19 mouse cellular contexts compared by ENCODE assay signal in the genomic region with DNA sequence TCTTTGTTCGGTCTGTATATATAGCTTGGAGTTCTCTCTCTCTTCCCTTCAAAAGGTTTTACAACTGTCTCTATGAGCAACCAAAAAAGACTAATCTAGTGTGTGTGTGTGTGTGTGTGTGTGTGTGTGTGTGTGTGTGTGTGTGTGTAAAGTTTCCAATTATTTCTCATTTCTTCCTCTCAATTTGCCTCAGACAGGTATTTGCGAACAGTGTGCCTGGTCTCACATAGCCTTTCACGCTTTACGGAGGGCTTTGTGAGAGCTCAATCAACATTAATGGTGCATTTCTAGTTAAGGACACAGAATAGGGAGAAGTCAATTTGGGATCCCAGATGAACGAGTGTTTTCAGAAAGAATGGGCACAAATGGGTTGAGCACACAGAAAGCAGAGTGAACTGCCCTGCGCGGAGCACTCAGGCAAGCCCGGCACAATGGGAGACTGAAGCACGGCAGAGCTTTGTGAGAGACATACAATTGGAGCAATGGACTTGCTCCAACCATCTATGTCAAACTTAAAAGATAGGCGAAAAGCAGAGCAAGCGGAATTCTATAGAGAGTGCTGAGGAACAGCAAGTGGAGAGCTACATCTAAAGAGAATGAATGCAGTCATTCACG. TPM values are rescaled to one million over a fixed set of nuclear protein-coding genes. Genes with fewer than 3 reads are reported as not detected.
DNase-seq lines count a peak whose midpoint lies in the region; ATAC-seq lines count a peak whose summit lies in the region.
"Had no signal": no experiment of that assay in that cellular context is flagged by ENCODE, and none has a peak within 500 bp of the region (broad histone marks: within the 10 kb centered on the region; RNA-seq: fewer than 3 reads in every experiment).

No protein-coding gene starts in this region.

- H3K27me3 ChIP-seq in midbrain, embryonic 11.5 days (ENCODE audit: control insufficient read depth, insufficient read depth, low read length), result no peaks in the 10 kb centered on the region
- H3K27me3 ChIP-seq in midbrain, embryonic 10.5 days (ENCODE audit: low read depth, poor library complexity, severe bottlenecking), result peaks cover 7% of the 10 kb centered on the region; the same call in 1 of the 2 replicates
- H3K27me3 ChIP-seq in forebrain, embryonic 15.5 days, result no peaks in the 10 kb centered on the region
- no peaks in the 10 kb centered on the region; the same call in 1 of the 2 replicates for H3K27me3 ChIP-seq in hindbrain, embryonic 16.5 days (replicated peaks; ENCODE audit: control insufficient read depth, insufficient read depth, low read length)
- no peaks in the 10 kb centered on the region for H3K27me3 ChIP-seq in neural tube, embryonic 15.5 days (replicated peaks)
- H3K27me3 ChIP-seq: embryonic facial prominence, embryonic 13.5 days; intestine, embryonic 15.5 days had no signal

- no peaks in the 10 kb centered on the region for H3K4me1 ChIP-seq in midbrain, embryonic 11.5 days (ENCODE audit: control insufficient read depth, insufficient read depth, low read length)
- H3K4me1 ChIP-seq in midbrain, embryonic 10.5 days, result peaks cover 9% of the 10 kb centered on the region
- peaks cover 12% of the 10 kb centered on the region for H3K4me1 ChIP-seq in forebrain, embryonic 15.5 days
- H3K4me1 ChIP-seq in hindbrain, embryonic 16.5 days (ENCODE audit: control insufficient read depth, insufficient read depth, low read depth, low read length), result peaks cover 4% of the 10 kb centered on the region
- peaks cover 9% of the 10 kb centered on the region for H3K4me1 ChIP-seq in neural tube, embryonic 15.5 days
- H3K4me1 ChIP-seq: embryonic facial prominence, embryonic 13.5 days; intestine, embryonic 15.5 days had no signal

- 49% methylated on average over 12 of the region's 12 CpGs for WGBS in midbrain, embryonic 11.5 days
- 50% methylated on average over 12 of the region's 12 CpGs for WGBS in midbrain, embryonic 10.5 days
- WGBS in forebrain, embryonic 15.5 days, result 13% methylated on average over 12 of the region's 12 CpGs
- 27% methylated on average over 12 of the region's 12 CpGs for WGBS in hindbrain, embryonic 16.5 days
- 26% methylated on average over 12 of the region's 12 CpGs for WGBS in neural tube, embryonic 15.5 days

- no peak overlapping the region for H3K9ac ChIP-seq in midbrain, embryonic 11.5 days (ENCODE audit: low read length)
- H3K9ac ChIP-seq in forebrain, embryonic 15.5 days (replicated peaks), result no peak overlapping the region
- H3K9ac ChIP-seq in hindbrain, embryonic 16.5 days (ENCODE audit: low read depth, low read length), result no peak overlapping the region
- no peak overlapping the region for H3K9ac ChIP-seq in neural tube, embryonic 15.5 days (replicated peaks)
- H3K9ac ChIP-seq: embryonic facial prominence, embryonic 13.5 days; intestine, embryonic 15.5 days had no signal

- ATAC-seq in midbrain, embryonic 11.5 days (ENCODE audit: low FRiP score), result no peak; the same call in 1 of the 2 replicates
- ATAC-seq in forebrain, embryonic 15.5 days (replicated peaks), result 0 out of 2 replicates have a peak, but pooled peaks have one; percentile 46
- ATAC-seq in hindbrain, embryonic 16.5 days, result no peak; the same call in 1 of the 2 replicates
- no peak for ATAC-seq in neural tube, embryonic 15.5 days (ENCODE audit: low FRiP score)
- ATAC-seq: activated CD4-positive, CD25-positive, alpha-beta regulatory T cell, adult 4 months; intestine, embryonic 15.5 days had no signal

- no peak overlapping the region for H3K4me3 ChIP-seq in midbrain, embryonic 11.5 days (ENCODE audit: low read depth, low read length)
- no peak overlapping the region for H3K4me3 ChIP-seq in midbrain, embryonic 10.5 days
- H3K4me3 ChIP-seq in forebrain, embryonic 15.5 days, result peak overlapping the region; percentile 13; the same call in 1 of the 2 replicates
- peak overlapping the region; percentile 1; the same call in 1 of the 2 replicates for H3K4me3 ChIP-seq in hindbrain, embryonic 16.5 days (ENCODE audit: low read length)
- peak overlapping the region; percentile 5; the same call in 1 of the 2 replicates for H3K4me3 ChIP-seq in neural tube, embryonic 15.5 days (replicated peaks)
- H3K4me3 ChIP-seq: embryonic facial prominence, embryonic 13.5 days; intestine, embryonic 15.5 days; layer of hippocampus, adult 2 months had no signal

- no peaks in the 10 kb centered on the region for H3K36me3 ChIP-seq in midbrain, embryonic 11.5 days (ENCODE audit: control insufficient read depth, insufficient read depth, low read length)
- H3K36me3 ChIP-seq in midbrain, embryonic 10.5 days, result no peaks in the 10 kb centered on the region
- H3K36me3 ChIP-seq in forebrain, embryonic 15.5 days, result no peaks in the 10 kb centered on the region
- no peaks in the 10 kb centered on the region for H3K36me3 ChIP-seq in hindbrain, embryonic 16.5 days (ENCODE audit: control insufficient read depth, insufficient read depth, low read length)
- no peaks in the 10 kb centered on the region for H3K36me3 ChIP-seq in neural tube, embryonic 15.5 days
- H3K36me3 ChIP-seq: embryonic facial prominence, embryonic 13.5 days; intestine, embryonic 15.5 days had no signal

- H3K4me2 ChIP-seq in midbrain, embryonic 11.5 days, result peak overlapping the region; percentile 2; the same call in 1 of the 2 replicates
- H3K4me2 ChIP-seq in forebrain, embryonic 15.5 days (replicated peaks), result peak overlapping the region; percentile 16
- peak overlapping the region; percentile 46 for H3K4me2 ChIP-seq in hindbrain, embryonic 16.5 days (ENCODE audit: low read length)
- H3K4me2 ChIP-seq in neural tube, embryonic 15.5 days, result peak overlapping the region; percentile 47
- H3K4me2 ChIP-seq: embryonic facial prominence, embryonic 13.5 days; intestine, embryonic 15.5 days had no signal

- H3K9me3 ChIP-seq in midbrain, embryonic 11.5 days (ENCODE audit: control insufficient read depth, low read length), result no peaks in the 10 kb centered on the region
- no peaks in the 10 kb centered on the region for H3K9me3 ChIP-seq in midbrain, embryonic 10.5 days (replicated peaks)
- no peaks in the 10 kb centered on the region for H3K9me3 ChIP-seq in forebrain, embryonic 15.5 days
- H3K9me3 ChIP-seq in hindbrain, embryonic 16.5 days (ENCODE audit: control insufficient read depth, low read length), result no peaks in the 10 kb centered on the region
- H3K9me3 ChIP-seq in neural tube, embryonic 15.5 days (replicated peaks), result no peaks in the 10 kb centered on the region
- H3K9me3 ChIP-seq: embryonic facial prominence, embryonic 13.5 days; intestine, embryonic 15.5 days had no signal

- no peak overlapping the region for H3K27ac ChIP-seq in midbrain, embryonic 11.5 days (ENCODE audit: low read depth, low read length)
- no peak overlapping the region for H3K27ac ChIP-seq in midbrain, embryonic 10.5 days (replicated peaks)
- no peak overlapping the region for H3K27ac ChIP-seq in forebrain, embryonic 15.5 days (replicated peaks)
- H3K27ac ChIP-seq in hindbrain, embryonic 16.5 days (ENCODE audit: low read depth, low read length), result no peak overlapping the region
- no peak overlapping the region for H3K27ac ChIP-seq in neural tube, embryonic 15.5 days (replicated peaks)
- H3K27ac ChIP-seq: embryonic facial prominence, embryonic 13.5 days; intestine, embryonic 15.5 days; kidney, postnatal 0 days; layer of hippocampus, adult 2 months had no signal

- DNase-seq in midbrain, embryonic 11.5 days (ENCODE audit: low spot score, missing footprints), result peak; percentile 80
- no peak for DNase-seq in midbrain, embryonic 10.5 days (ENCODE audit: low spot score)
- no peak for DNase-seq in urinary bladder, adult 2 months (ENCODE audit: low spot score)
- DNase-seq in cerebellum, postnatal 10 days, result no peak
- DNase-seq in spleen, adult 18-20 months, result no peak
- DNase-seq: adrenal gland, postnatal 36 days; gastrocnemius, postnatal 10 days; heart, postnatal 14 days; lung, adult 18-20 months; lung, postnatal 36 days; thymus, postnatal 25 days had no signal

RNA-seq across cellular contexts. Expression of a gene that starts 18.0 kb away (rescaled TPM):
- 15.0 and 16.7 TPM in 2 replicates for polyA plus RNA-seq in midbrain, embryonic 11.5 days (2014; fragmentation: Nextera tagmentation; extraction: Ambion mirVana)
- 13.4 and 15.9 TPM in 2 replicates for polyA plus RNA-seq in midbrain, embryonic 10.5 days (2016; fragmentation: Nextera tagmentation; extraction: Ambion mirVana)
- 20.8 and 21.6 TPM in 2 replicates for polyA plus RNA-seq in forebrain, embryonic 15.5 days (2015; fragmentation: Nextera tagmentation; extraction: Ambion mirVana)
- 24.6 and 25.5 TPM in 2 replicates for polyA plus RNA-seq in hindbrain, embryonic 16.5 days (2015; fragmentation: Nextera tagmentation; extraction: Ambion mirVana)
- 21.9 and 22.7 TPM in 2 replicates for polyA plus RNA-seq in neural tube, embryonic 15.5 days (2015; fragmentation: Nextera tagmentation; extraction: Ambion mirVana)
- 7.9 and 9.0 TPM in 2 replicates for polyA plus RNA-seq in urinary bladder, adult 2 months (2012; rRNA removed)

Comparison
In these comparisons a context has a peak if more than half of its experiments do, and no peak if none do; other contexts are left out.
1. H3K4me3 ChIP-seq: peak in forebrain, embryonic 15.5 days (single experiment), hindbrain, embryonic 16.5 days (single experiment) and neural tube, embryonic 15.5 days (single experiment); none in midbrain, embryonic 11.5 days (single experiment) and midbrain, embryonic 10.5 days (single experiment).
2. Peak in every context shown above with its lines, with median percentiles within 50 percentile points of each other: H3K4me2 ChIP-seq.